Mouse (Mus musculus): ENCODE data around the gene Drc1.

Drc1 gene

DNA sequence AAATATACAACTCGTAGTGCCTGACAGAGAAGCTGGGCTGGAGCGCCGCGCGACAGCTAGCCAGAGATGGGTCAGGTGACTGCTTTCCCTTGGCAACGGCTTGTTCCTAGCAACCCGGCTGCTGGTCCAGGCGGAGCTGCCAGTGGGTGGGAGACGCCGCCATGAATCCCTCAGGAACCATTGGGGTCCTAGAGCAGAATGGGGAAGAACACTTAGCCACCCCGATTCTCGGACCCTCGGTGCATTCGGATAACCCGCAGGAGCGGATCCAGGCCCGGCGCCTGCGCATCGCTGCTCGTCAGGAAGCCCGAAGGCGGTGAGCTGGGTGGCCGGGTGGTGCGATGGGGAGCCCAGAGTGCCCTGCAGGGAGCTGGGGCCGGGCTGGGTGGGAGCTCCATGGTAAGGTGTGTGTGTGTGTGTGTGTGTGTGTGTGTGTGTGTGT, at the start of gene Drc1:
Gene Drc1 (plus strand): TSS at position 98 of the 442 bp plus-strand sequence.
- DNase-seq: peak; percentile 61 to 69

DNA sequence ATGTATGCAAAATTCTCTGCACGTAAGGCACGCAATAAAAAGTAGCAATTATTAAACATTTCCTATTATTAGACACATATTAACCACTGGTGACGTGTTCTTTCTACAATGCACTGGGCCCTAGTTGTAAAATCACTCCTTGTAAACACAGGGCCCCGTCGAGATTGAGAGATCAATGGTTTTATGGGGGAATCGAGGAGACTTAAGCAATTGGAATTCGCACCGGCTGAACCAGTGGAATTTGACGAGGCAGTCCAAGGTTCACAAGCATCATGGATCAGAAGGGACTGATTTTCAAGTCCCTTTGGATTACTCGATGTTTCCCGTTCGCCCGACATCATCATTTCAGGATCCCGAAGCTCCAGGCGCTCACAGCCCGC, 49.3 kb upstream of the Drc1 start:
- DNase-seq: no peak

DNA sequence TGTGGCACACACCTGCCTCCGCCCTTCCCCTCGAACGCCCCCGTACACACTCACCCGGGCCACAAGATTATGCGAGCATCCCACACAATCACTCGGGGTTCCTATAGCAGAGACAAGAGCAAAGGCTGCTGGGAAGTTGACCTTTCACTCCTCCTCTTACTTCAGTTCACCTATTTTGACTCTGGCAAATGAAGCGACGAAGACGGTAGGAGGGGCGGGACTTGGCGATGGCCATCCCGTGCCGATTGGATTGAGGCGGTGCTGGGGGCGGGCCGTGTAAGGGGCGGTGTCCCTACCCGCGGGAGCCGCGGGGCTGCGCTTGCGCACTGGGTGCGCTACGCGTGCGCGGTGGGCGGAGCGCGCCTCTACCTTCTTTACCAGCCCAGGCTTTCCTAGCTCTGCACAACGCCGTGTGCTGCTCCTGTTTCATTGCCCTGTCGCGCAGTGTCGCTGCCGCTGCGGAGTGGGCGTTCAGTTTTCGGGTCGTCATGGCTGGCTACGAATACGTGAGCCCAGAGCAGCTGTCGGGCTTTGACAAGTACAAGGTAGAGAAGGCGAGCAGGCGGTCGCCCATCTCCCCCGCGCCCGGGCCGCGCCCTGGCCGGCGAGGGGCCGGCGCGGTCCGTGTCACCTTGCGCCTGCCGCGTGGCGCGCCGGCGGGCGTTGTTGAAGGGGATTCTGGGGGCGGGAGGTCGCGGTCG, 48.8 kb upstream of the Drc1 start, which contains the start of gene Selenoi:
Gene Selenoi (plus strand): TSS at position 311 of the 701 bp plus-strand sequence.
- DNase-seq: peak; percentile 99 to 100

DNA sequence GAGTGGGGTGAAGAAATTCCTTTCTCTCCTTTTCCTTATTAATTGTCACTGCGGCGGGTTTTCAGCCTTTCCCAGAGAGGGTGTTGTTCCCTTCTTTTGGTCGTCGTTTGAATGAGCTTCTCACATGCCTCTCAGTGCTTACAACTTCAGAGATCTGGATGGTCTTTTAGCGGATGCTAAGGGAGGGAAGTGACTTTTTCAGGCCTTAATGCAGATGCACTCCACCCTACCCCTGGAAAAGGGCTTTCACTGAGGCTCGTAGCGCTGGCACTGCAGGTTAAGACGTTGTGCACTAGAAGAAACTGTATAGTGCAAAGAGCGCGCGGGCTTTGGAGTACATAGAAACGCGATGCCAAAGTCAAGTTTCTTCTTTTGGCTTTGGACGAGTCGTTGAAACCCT, 48.1 kb upstream of the Drc1 start:
- DNase-seq: peak; percentile 19 to 23

DNA sequence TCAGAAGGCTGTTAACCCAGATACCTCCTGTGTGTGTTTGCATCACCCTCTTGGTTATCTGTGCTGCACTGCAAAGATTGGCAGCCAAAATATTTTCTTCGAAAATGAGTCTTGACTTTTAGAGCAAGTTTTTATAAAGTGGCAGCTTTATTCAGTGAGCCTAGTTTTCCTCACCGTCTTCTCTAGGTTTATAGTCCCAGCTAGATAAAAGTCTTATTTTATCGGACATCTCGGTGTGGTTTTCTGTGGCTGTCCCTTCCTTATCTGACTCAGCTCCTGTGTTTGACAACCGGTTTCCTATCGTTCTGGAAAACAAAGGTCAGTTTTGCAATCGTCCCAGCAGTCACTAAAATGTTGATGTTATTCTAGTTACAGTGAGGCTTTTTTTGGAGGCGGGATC, 47.2 kb upstream of the Drc1 start:
- DNase-seq: no peak

GRCm38 (mm10) chr5:30235641-30236126, 45.5 kb upstream of the Drc1 start:
- no peak for DNase-seq

- DNase-seq: no peak
Measured at GRCm38 (mm10) chr5:30238533-30238932, 42.7 kb upstream of the Drc1 start.

GRCm38 (mm10) chr5:30240552-30240951, 40.6 kb upstream of the Drc1 start:
- no peak for DNase-seq

DNA sequence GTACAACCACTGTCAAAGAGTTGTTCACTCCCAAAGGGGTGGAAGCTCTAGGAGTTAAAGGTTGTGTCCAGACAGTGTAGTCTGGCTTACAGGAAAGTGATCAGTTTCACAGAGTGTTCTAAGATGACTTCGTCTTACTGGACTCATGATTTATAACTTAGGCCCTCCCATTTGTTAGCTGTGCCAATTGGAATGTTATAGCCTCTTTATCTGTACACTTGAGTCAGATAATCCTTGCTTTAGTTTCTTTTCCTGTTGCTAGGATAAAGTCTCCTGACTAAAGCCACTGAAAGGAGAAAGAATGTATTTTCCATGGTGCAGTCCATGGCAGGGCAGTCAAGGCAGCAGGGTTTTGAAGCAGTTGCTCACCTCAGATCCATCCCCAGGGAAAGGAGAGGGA, 38.8 kb upstream of the Drc1 start:
- no peak for DNase-seq

- DNase-seq: peak in 1 of 2 experiments; percentile 12
Measured at GRCm38 (mm10) chr5:30243741-30244140, 37.4 kb upstream of the Drc1 start.

GRCm38 (mm10) chr5:30245861-30246416, 35.2 kb upstream of the Drc1 start:
- no peak for DNase-seq

GRCm38 (mm10) chr5:30247666-30248065, 33.5 kb upstream of the Drc1 start:
- DNase-seq: no peak

GRCm38 (mm10) chr5:30255567-30256354, 25.4 kb upstream of the Drc1 start:
- DNase-seq: no peak

DNA sequence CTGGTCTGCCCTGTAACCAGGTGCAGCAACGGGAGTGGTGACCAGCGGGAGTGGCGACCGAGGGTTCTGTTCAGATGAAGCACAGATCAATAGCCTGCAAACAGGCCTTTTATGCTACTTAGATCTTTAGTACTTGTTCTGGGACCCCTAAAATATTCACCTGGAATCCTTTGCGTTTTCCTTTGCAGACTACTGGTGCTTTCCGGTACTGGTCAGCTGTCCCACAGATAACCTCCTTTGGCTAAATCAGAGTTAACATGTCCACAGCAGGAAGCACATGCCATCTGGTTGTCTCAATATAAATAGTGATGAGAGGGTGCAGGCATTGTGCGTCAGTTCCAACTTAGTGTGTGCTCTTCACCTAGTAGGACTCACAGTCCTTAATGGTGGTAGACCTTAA, 22.4 kb upstream of the Drc1 start:
- DNase-seq: peak; percentile 63 to 73

GRCm38 (mm10) chr5:30270571-30271190, 10.5 kb upstream of the Drc1 start:
- no peak for DNase-seq

- DNase-seq: peak in 1 of 2 experiments; percentile 12
Measured at GRCm38 (mm10) chr5:30271599-30272281, 9.4 kb upstream of the Drc1 start.

DNA sequence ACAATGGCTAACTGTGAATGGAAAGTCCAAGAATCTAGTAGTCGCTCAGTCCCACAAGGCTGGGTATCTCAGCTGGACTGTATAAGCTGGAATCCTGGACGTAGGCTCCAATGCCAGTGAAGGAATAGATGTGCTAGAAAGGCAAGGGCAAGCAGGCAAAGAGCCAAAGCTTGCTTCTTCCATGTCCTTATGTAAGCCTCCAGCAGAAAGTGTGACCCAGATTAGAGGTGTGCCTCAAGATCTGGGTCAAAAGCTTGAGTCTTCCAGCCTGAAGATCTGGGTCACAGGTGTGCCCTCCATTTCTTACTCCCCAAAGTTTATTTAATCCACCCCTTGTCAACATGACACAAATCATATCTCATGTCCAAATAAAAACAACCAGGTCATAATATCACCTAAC, 4.8 kb upstream of the Drc1 start:
- peak; percentile 29 to 37 for DNase-seq

DNA sequence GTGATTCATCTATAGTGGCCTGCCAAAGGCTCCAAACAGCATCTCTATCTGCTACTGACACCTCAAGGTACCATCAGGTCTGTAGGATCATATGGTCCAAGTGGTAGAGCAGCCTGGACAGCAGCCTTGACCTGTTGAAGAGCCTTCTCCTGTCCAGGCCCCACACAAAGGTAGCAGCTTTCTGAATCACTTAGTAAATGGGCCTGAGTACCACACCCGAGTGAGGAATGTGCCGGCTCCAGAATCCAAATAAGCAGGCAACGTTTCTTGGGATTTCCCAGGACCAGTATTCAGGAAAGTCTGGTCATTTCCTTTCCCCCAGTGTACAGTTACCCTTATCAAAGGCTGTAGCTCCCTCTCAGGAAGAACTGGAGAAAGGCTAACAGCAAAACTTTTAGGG, 2.2 kb upstream of the Drc1 start:
- no peak for DNase-seq

DNA sequence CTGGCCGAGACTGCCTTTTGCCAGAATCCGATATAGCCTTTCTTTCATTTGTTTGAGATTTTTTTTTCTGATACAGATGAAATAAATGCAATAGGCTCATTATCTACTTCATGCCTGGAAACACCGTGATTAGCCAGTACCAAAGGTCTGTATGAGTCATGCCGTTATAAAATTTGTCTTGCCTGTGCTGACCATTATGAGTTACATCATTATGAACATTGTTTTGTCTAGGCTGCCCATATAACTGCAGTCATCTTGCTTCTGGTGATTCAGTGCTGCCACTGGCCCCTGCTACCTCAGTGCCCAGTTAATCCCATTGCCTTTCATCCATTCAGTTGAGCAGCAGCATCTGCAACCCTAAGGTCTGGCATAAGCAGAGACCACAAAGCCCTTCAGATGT, 1.7 kb upstream of the Drc1 start:
- no peak for DNase-seq

DNA sequence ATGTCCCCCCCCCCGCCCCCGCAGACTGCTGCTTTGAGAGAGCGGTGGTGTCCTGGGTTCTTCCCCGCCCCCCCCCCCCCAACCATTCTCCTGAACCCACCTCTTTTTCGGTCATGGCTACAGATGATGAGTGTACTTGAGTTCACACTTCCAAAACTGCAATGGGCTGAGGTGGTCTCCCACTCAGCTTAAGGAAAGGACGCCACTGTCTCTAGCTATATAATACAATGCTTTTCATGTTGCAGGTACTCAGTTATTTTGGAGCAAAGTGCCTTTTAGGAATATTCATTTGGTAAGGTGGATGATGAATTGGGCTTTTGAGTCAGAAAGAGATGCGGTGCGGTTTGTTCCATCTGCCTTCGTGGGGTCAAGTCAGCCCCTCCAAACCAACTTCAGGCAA, 324 bp upstream of the Drc1 start:
- no peak for DNase-seq

- DNase-seq: no peak
Measured at GRCm38 (mm10) chr5:30285944-30286799, 5.0 kb downstream of the Drc1 start.

Measured in cerebellum, adult 18-20 months (tissue).